Mouse (Mus musculus): Measurements from ENCODE around the gene Cct7. TPM values are rescaled to one million over a fixed set of nuclear protein-coding genes. Genes with fewer than 3 reads are reported as not detected.

Cct7 gene
- total and polyA plus RNA-seq, 3 experiments, result 84.3 to 281 (median 228) TPM

DNA sequence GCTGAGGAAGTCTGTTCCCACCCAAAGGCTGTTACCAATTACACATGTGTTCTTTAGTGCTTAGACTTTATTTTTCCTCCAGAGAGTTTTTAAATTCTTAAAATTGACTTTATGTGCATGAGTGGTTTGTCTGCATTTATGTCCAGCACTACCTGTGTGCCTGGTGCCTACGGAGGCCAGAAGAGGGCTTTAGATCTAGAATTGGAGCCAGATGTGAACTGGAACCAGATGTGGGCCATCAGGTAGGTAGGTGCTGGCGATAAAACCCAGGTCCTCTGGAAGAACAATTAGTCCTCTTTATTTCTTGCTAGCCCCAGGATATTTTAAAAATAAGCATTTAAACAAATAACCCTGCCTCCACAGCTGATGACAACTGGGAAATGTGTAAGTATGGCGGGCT lies 40.3 kb downstream of the Cct7 start:
- DNase-seq (ENCODE audit: low spot score) (no peak), ATAC-seq (ENCODE audit: extremely low read depth, insufficient number of reproducible peaks, low FRiP score, poor library complexity, severe bottlenecking) (no peak)
- TF ChIP-seq CTCF (IDR thresholded peaks at IDR 0.05; ENCODE audit: low read depth, low read length), result no peak
- TF ChIP-seq GATA2 (IDR thresholded peaks at IDR 0.05; ENCODE audit: borderline replicate concordance, low read depth, low read length), result no peak
- no peak for TF ChIP-seq TAL1 (conservative IDR thresholded peaks at IDR 0.05; ENCODE audit: low read depth, low read length)
- TF ChIP-seq GATA1 (IDR thresholded peaks at IDR 0.05; ENCODE audit: borderline replicate concordance, low read length), result no peak
- TF ChIP-seq POLR2AphosphoS5 (IDR thresholded peaks at IDR 0.05; ENCODE audit: insufficient replicate concordance, low read depth, low read length), result no peak
- H3K9me3 ChIP-seq (replicated peaks), result no peaks in the 10 kb centered on the region
- H3K27me3 ChIP-seq (ENCODE audit: insufficient read depth, low read length), result 0 out of 2 replicates have a peak, but pooled peaks cover 3% of the 10 kb centered on the region
- H3K36me3 ChIP-seq (replicated peaks), result no peaks in the 10 kb centered on the region
- no peak overlapping the region for H3K4me3 ChIP-seq (ENCODE audit: low read depth, low read length)
- no peaks in the 10 kb centered on the region for H3K4me1 ChIP-seq (ENCODE audit: insufficient read depth, low read depth, low read length)

GRCm38 (mm10) chr6:85496976-85497375 lies 45.7 kb downstream of the Cct7 start:
- DNase-seq (ENCODE audit: low spot score) (no peak), ATAC-seq (ENCODE audit: extremely low read depth, insufficient number of reproducible peaks, low FRiP score, poor library complexity, severe bottlenecking) (no peak)
- H3K4me3 ChIP-seq (ENCODE audit: low read depth, low read length), result no peak overlapping the region
- H3K4me1 ChIP-seq (ENCODE audit: insufficient read depth, low read depth, low read length), result no peaks in the 10 kb centered on the region
- H3K27me3 ChIP-seq (ENCODE audit: insufficient read depth, low read length), result peaks cover 4% of the 10 kb centered on the region
- TF ChIP-seq CTCF (IDR thresholded peaks at IDR 0.05; ENCODE audit: low read depth, low read length) (no peak), GATA1 (IDR thresholded peaks at IDR 0.05; ENCODE audit: borderline replicate concordance, low read length) (no peak), GATA2 (IDR thresholded peaks at IDR 0.05; ENCODE audit: borderline replicate concordance, low read depth, low read length) (no peak), POLR2AphosphoS5 (IDR thresholded peaks at IDR 0.05; ENCODE audit: insufficient replicate concordance, low read depth, low read length) (no peak), TAL1 (conservative IDR thresholded peaks at IDR 0.05; ENCODE audit: low read depth, low read length) (no peak)
- H3K36me3 ChIP-seq (replicated peaks), result no peaks in the 10 kb centered on the region
- H3K9me3 ChIP-seq (replicated peaks), result no peaks in the 10 kb centered on the region

DNA sequence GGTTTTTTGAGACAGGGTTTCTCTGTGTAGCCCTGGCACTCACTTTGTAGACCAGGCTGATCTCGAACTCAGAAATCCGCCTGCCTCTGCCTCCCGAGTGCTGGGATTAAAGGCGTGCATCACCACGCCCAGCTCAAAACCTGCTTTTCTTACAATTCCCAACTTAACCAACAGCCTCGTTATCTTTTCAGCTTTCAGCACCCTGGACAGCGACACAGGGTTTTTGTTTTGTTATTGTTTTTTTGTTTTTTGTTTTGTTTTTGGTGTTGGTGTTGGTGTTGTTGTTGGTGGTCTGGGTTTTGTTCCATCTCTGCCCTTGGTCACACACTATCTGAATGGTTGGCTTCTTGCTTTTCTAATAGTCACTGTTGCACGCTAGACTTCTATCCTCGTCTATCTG lies 46.8 kb downstream of the Cct7 start:
- H3K4me3 ChIP-seq (ENCODE audit: low read depth, low read length), result no peak overlapping the region
- no peaks in the 10 kb centered on the region for H3K4me1 ChIP-seq (ENCODE audit: insufficient read depth, low read depth, low read length)
- H3K9me3 ChIP-seq (replicated peaks), result no peaks in the 10 kb centered on the region
- H3K27me3 ChIP-seq (ENCODE audit: insufficient read depth, low read length), result peaks cover 12% of the 10 kb centered on the region
- ATAC-seq (ENCODE audit: extremely low read depth, insufficient number of reproducible peaks, low FRiP score, poor library complexity, severe bottlenecking) (no peak), DNase-seq (ENCODE audit: low spot score) (no peak)
- no peaks in the 10 kb centered on the region for H3K36me3 ChIP-seq (replicated peaks)
- TF ChIP-seq GATA2 (IDR thresholded peaks at IDR 0.05; ENCODE audit: borderline replicate concordance, low read depth, low read length) (no peak), CTCF (IDR thresholded peaks at IDR 0.05; ENCODE audit: low read depth, low read length) (no peak), GATA1 (IDR thresholded peaks at IDR 0.05; ENCODE audit: borderline replicate concordance, low read length) (no peak), TAL1 (conservative IDR thresholded peaks at IDR 0.05; ENCODE audit: low read depth, low read length) (no peak), POLR2AphosphoS5 (IDR thresholded peaks at IDR 0.05; ENCODE audit: insufficient replicate concordance, low read depth, low read length) (no peak)

DNA sequence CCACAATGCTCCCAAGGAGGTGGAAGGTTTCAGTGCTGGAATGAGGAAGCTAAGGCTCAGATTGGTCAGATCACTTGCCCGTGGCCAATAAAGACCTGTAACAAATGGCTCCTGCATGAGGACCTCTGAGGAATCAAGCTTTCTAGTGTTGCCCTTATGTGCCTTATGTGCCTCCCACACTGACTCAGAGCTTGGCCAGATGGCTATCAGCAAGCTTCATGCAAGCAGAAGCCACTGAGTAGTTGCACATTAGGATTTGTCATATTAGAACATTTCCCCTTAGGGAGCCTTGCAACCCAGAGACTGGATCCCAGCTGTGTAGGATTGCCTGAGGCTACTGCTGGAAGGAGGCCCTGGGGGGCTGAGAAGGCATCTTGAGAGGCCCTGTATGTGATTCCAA lies 49.1 kb downstream of the Cct7 start:
- DNase-seq (ENCODE audit: low spot score), result no peak
- Histone ChIP-seq H3K4me1 (ENCODE audit: insufficient read depth, low read depth, low read length) (no peaks in the 10 kb centered on the region), H3K9me3 (replicated peaks) (no peaks in the 10 kb centered on the region), H3K36me3 (replicated peaks) (no peaks in the 10 kb centered on the region), H3K27me3 (ENCODE audit: insufficient read depth, low read length) (peaks cover 12% of the 10 kb centered on the region), H3K4me3 (ENCODE audit: low read depth, low read length) (no peak overlapping the region)
- no peak for ATAC-seq (ENCODE audit: extremely low read depth, insufficient number of reproducible peaks, low FRiP score, poor library complexity, severe bottlenecking)
- TF ChIP-seq POLR2AphosphoS5 (IDR thresholded peaks at IDR 0.05; ENCODE audit: insufficient replicate concordance, low read depth, low read length), result no peak
- TF ChIP-seq CTCF (IDR thresholded peaks at IDR 0.05; ENCODE audit: low read depth, low read length), result no peak
- no peak for TF ChIP-seq GATA1 (IDR thresholded peaks at IDR 0.05; ENCODE audit: borderline replicate concordance, low read length)
- TF ChIP-seq GATA2 (IDR thresholded peaks at IDR 0.05; ENCODE audit: borderline replicate concordance, low read depth, low read length), result no peak
- TF ChIP-seq TAL1 (conservative IDR thresholded peaks at IDR 0.05; ENCODE audit: low read depth, low read length), result no peak

- DNase-seq (ENCODE audit: low spot score) (no peak), ATAC-seq (ENCODE audit: extremely low read depth, insufficient number of reproducible peaks, low FRiP score, poor library complexity, severe bottlenecking) (no peak)
- no peaks in the 10 kb centered on the region for H3K4me1 ChIP-seq (ENCODE audit: insufficient read depth, low read depth, low read length)
- peaks cover 12% of the 10 kb centered on the region for H3K27me3 ChIP-seq (ENCODE audit: insufficient read depth, low read length)
- H3K36me3 ChIP-seq (replicated peaks), result no peaks in the 10 kb centered on the region
- H3K9me3 ChIP-seq (replicated peaks), result no peaks in the 10 kb centered on the region
- H3K4me3 ChIP-seq (ENCODE audit: low read depth, low read length), result no peak overlapping the region
- TF ChIP-seq CTCF (IDR thresholded peaks at IDR 0.05; ENCODE audit: low read depth, low read length), result no peak
- TF ChIP-seq GATA2 (IDR thresholded peaks at IDR 0.05; ENCODE audit: borderline replicate concordance, low read depth, low read length), result no peak
- TF ChIP-seq GATA1 (IDR thresholded peaks at IDR 0.05; ENCODE audit: borderline replicate concordance, low read length), result no peak
- no peak for TF ChIP-seq TAL1 (conservative IDR thresholded peaks at IDR 0.05; ENCODE audit: low read depth, low read length)
- no peak for TF ChIP-seq POLR2AphosphoS5 (IDR thresholded peaks at IDR 0.05; ENCODE audit: insufficient replicate concordance, low read depth, low read length)
These were observed 50.3 kb downstream of the Cct7 start for GRCm38 (mm10) chr6:85501571-85502102.

- peaks cover 12% of the 10 kb centered on the region for H3K27me3 ChIP-seq (ENCODE audit: insufficient read depth, low read length)
- no peaks in the 10 kb centered on the region for H3K36me3 ChIP-seq (replicated peaks)
- H3K4me3 ChIP-seq (ENCODE audit: low read depth, low read length), result no peak overlapping the region
- H3K9me3 ChIP-seq (replicated peaks), result no peaks in the 10 kb centered on the region
- TF ChIP-seq GATA1 (IDR thresholded peaks at IDR 0.05; ENCODE audit: borderline replicate concordance, low read length) (no peak), CTCF (IDR thresholded peaks at IDR 0.05; ENCODE audit: low read depth, low read length) (no peak), POLR2AphosphoS5 (IDR thresholded peaks at IDR 0.05; ENCODE audit: insufficient replicate concordance, low read depth, low read length) (no peak), TAL1 (conservative IDR thresholded peaks at IDR 0.05; ENCODE audit: low read depth, low read length) (no peak), GATA2 (IDR thresholded peaks at IDR 0.05; ENCODE audit: borderline replicate concordance, low read depth, low read length) (no peak)
- no peaks in the 10 kb centered on the region for H3K4me1 ChIP-seq (ENCODE audit: insufficient read depth, low read depth, low read length)
- ATAC-seq (ENCODE audit: extremely low read depth, insufficient number of reproducible peaks, low FRiP score, poor library complexity, severe bottlenecking) (no peak), DNase-seq (ENCODE audit: low spot score) (no peak)
These were observed 51.0 kb downstream of the Cct7 start for GRCm38 (mm10) chr6:85502103-85502910.
